Mouse (Mus musculus) MEL (cell line): ENCODE data around the gene Sox5.

Source experiments
- CHD1 ChIP-seq: IDR thresholded peaks from 2 replicates; pipeline ENCODE4 v1.6.1; 2012; ENCODE audit warnings: low read depth, mild to moderate bottlenecking, inconsistent platforms, low read length, improper control_type of control experiment
- CTCF ChIP-seq, 3 experiments: IDR thresholded peaks in 2 of 3; conservative IDR thresholded peaks in 1 of 3; 2 replicates each; pipeline ENCODE4 v1.5.1; 2011 to 2012; ENCODE audit warnings: low read length in 3 of 3, low read depth in 2 of 3, mild to moderate bottlenecking in 2 of 3, improper control_type of control experiment in 1 of 3, inconsistent platforms in 1 of 3, mixed read lengths in 1 of 3, moderate library complexity in 1 of 3; ENCODE audit not compliant: control insufficient read depth in 1 of 3, insufficient read depth in 1 of 3, poor library complexity in 1 of 3, severe bottlenecking in 1 of 3
- ETS1 ChIP-seq: IDR thresholded peaks from 2 replicates; pipeline ENCODE4 v1.6.1; 2012; ENCODE audit warnings: low read depth, mild to moderate bottlenecking, inconsistent platforms, low read length, improper control_type of control experiment, moderate library complexity
- GABPA ChIP-seq: IDR thresholded peaks from 2 replicates; pipeline ENCODE4 v1.6.1; 2012; ENCODE audit warnings: low read depth, mild to moderate bottlenecking, inconsistent platforms, low read length, improper control_type of control experiment, moderate library complexity
- MAX ChIP-seq: IDR thresholded peaks from 2 replicates; pipeline ENCODE4 v1.6.1; 2011; ENCODE audit warnings: low read length, improper control_type of control experiment
- MYC ChIP-seq: IDR thresholded peaks from 2 replicates; pipeline ENCODE4 v1.6.1; 2011; ENCODE audit warnings: low read depth, mild to moderate bottlenecking, low read length, improper control_type of control experiment, moderate library complexity
- NRF1 ChIP-seq: IDR thresholded peaks from 2 replicates; pipeline ENCODE4 v1.6.1; 2014; ENCODE audit warnings: low read depth, mild to moderate bottlenecking, inconsistent platforms, low read length, improper control_type of control experiment, moderate library complexity; ENCODE audit not compliant: poor library complexity, insufficient read depth, severe bottlenecking
- POLR2A ChIP-seq, 2 experiments: IDR thresholded peaks; 2 replicates each; pipeline ENCODE4 v1.6.1; 2011 to 2012; ENCODE audit warnings: low read length in 2 of 2, mild to moderate bottlenecking in 2 of 2, control low read depth in 1 of 2, improper control_type of control experiment in 1 of 2, low read depth in 1 of 2, moderate library complexity in 1 of 2; ENCODE audit not compliant: control insufficient read depth in 1 of 2, insufficient read depth in 1 of 2, poor library complexity in 1 of 2
- USF1 ChIP-seq: IDR thresholded peaks from 2 replicates; pipeline ENCODE4 v1.6.1; 2014; ENCODE audit warnings: low read depth, mild to moderate bottlenecking, inconsistent platforms, low read length, improper control_type of control experiment, moderate library complexity

DNA sequence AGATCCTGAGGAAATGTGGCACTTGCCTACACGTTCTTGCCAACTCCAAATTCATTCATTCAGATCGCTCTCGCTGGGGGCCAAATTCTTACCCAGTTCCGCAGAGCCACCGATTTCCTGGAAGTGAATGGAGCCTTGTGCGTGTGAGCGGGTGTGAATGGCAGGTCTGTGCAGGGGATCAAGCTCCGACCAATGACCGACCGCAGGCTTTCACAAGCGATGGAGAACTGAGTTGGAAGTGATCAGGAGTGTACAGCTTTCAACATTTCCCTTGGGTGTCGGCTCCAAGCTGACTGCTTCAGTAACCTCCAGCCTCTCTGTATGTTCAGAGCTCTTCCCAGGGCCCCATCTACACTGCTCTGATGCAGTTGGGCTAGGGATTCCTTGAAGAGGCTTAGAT lies 651.9 kb downstream of the Sox5 start:
- TF ChIP-seq CHD1 = no peak
- TF ChIP-seq CTCF (IDR thresholded peaks at IDR 0.05 in 2 of 3, conservative IDR thresholded peaks at IDR 0.05 in 1 of 3; ENCODE audit: control insufficient read depth in 1 of 3, insufficient read depth in 1 of 3, low read depth in 2 of 3, low read length in 3 of 3, poor library complexity in 1 of 3, severe bottlenecking in 1 of 3) = no peak
- no peak for TF ChIP-seq MYC
- no peak for TF ChIP-seq POLR2A (IDR thresholded peaks at IDR 0.05; ENCODE audit: control insufficient read depth in 1 of 2, insufficient read depth in 1 of 2, low read depth in 1 of 2, low read length in 2 of 2, poor library complexity in 1 of 2)
- no peak for TF ChIP-seq ETS1
- TF ChIP-seq MAX = no peak
- no peak for TF ChIP-seq GABPA
- TF ChIP-seq NRF1 = no peak
- TF ChIP-seq USF1 = no peak
